ENCODE assay signal across 8 mouse cellular contexts in genomic region chr12:75670611-75671010, GRCm38 (mm10). TPM values are rescaled to one million over a fixed set of nuclear protein-coding genes. Genes with fewer than 3 reads are reported as not detected.
DNase-seq lines count a peak whose midpoint lies in the region; ATAC-seq and TF ChIP-seq lines count a peak whose summit lies in the region.

No protein-coding gene starts in this region.

- TF ChIP-seq RAD21 in MEL (IDR thresholded peaks at IDR 0.05; ENCODE audit: low read depth, low read length), result no peak

- peak overlapping the region; percentile 67 for H3K4me3 ChIP-seq in heart, embryonic 15.5 days
- peak overlapping the region; percentile 75 to 87 for H3K4me3 ChIP-seq in MEL (ENCODE audit: control insufficient read depth in 1 of 2, insufficient read depth in 1 of 2, low read depth in 2 of 2, low read length in 2 of 2)
- peak overlapping the region; percentile 66 for H3K4me3 ChIP-seq in forebrain, embryonic 15.5 days
- H3K4me3 ChIP-seq in liver, postnatal 0 days (ENCODE audit: low read depth, low read length), result peak overlapping the region; percentile 62

- intact Hi-C loops in heart, postnatal 10 days (cut with DNase I), result loop anchor here (5.0 kb wide), 1 partner anchor 102 kb away; no protein-coding TSS in a partner anchor

- H3K9me3 ChIP-seq in heart, embryonic 15.5 days (replicated peaks), result no peaks in the 10 kb centered on the region
- H3K9me3 ChIP-seq in MEL (replicated peaks; ENCODE audit: insufficient read depth, low read length), result no peaks in the 10 kb centered on the region
- H3K9me3 ChIP-seq in forebrain, embryonic 15.5 days, result no peaks in the 10 kb centered on the region
- no peaks in the 10 kb centered on the region for H3K9me3 ChIP-seq in liver, postnatal 0 days (ENCODE audit: low read length)

- 0 out of 4 replicates have a peak, but pooled peaks of 1 of the 2 experiments have one; percentile 0 for TF ChIP-seq EP300 in MEL (IDR thresholded peaks at IDR 0.05; ENCODE audit: low read depth in 1 of 2, low read length in 2 of 2)
- no peak for TF ChIP-seq EP300 in liver, postnatal 0 days (IDR thresholded peaks at IDR 0.05; ENCODE audit: low read depth)

- no peak for DNase-seq in heart, postnatal 10 days
- no peak for DNase-seq in MEL (ENCODE audit: low read depth, low spot score)
- DNase-seq in liver, postnatal 0 days, result no peak
- DNase-seq in retina, postnatal 1 day, result no peak
- DNase-seq in adrenal gland, postnatal 36 days, result no peak
- no peak for DNase-seq in left cerebral cortex, adult 11 months (ENCODE audit: low spot score)

- no peak for TF ChIP-seq POLR2A in MEL (IDR thresholded peaks at IDR 0.05; ENCODE audit: control insufficient read depth in 1 of 2, insufficient read depth in 1 of 2, low read depth in 1 of 2, low read length in 2 of 2, poor library complexity in 1 of 2)

- TF ChIP-seq CTCF in MEL (IDR thresholded peaks at IDR 0.05 in 2 of 3, conservative IDR thresholded peaks at IDR 0.05 in 1 of 3; ENCODE audit: control insufficient read depth in 1 of 3, insufficient read depth in 1 of 3, low read depth in 2 of 3, low read length in 3 of 3, poor library complexity in 1 of 3, severe bottlenecking in 1 of 3), result no peak
- TF ChIP-seq CTCF in liver, postnatal 0 days (IDR thresholded peaks at IDR 0.05; ENCODE audit: low read depth), result no peak

- H3K9ac ChIP-seq in heart, embryonic 15.5 days, result peak overlapping the region; percentile 7; the same call in 1 of the 2 replicates
- peak overlapping the region; percentile 86 for H3K9ac ChIP-seq in MEL (ENCODE audit: control insufficient read depth, low read depth, low read length, poor library complexity, severe bottlenecking)
- peak overlapping the region; percentile 48; the same call in 1 of the 2 replicates for H3K9ac ChIP-seq in forebrain, embryonic 15.5 days (replicated peaks)
- H3K9ac ChIP-seq in liver, postnatal 0 days (replicated peaks), result peak overlapping the region; percentile 64

- peak overlapping the region; percentile 70 for H3K4me2 ChIP-seq in heart, embryonic 15.5 days
- peak overlapping the region; percentile 61 for H3K4me2 ChIP-seq in forebrain, embryonic 15.5 days (replicated peaks)
- peak overlapping the region; percentile 74 for H3K4me2 ChIP-seq in liver, postnatal 0 days (ENCODE audit: low read depth, low read length)

- peaks cover 26% of the 10 kb centered on the region for H3K79me2 ChIP-seq in MEL (ENCODE audit: control insufficient read depth, insufficient read depth, low read length, poor library complexity)

- peaks cover 10% of the 10 kb centered on the region for H3K4me1 ChIP-seq in heart, embryonic 15.5 days (replicated peaks)
- H3K4me1 ChIP-seq in MEL (ENCODE audit: control insufficient read depth in 1 of 2, insufficient read depth in 2 of 2, low read length in 2 of 2), result peaks cover 0 to 12% of the 10 kb centered on the region in 2 experiments; a peak in 2 of 4 replicates
- peaks cover 19% of the 10 kb centered on the region for H3K4me1 ChIP-seq in forebrain, embryonic 15.5 days
- H3K4me1 ChIP-seq in liver, postnatal 0 days (ENCODE audit: insufficient read depth), result peaks cover 23% of the 10 kb centered on the region

- H3K36me3 ChIP-seq in heart, embryonic 15.5 days, result no peaks in the 10 kb centered on the region
- peaks cover 0 to 21% of the 10 kb centered on the region in 2 experiments; a peak in 2 of 4 replicates for H3K36me3 ChIP-seq in MEL (ENCODE audit: control insufficient read depth in 1 of 2, insufficient read depth in 2 of 2, low read length in 2 of 2)
- H3K36me3 ChIP-seq in forebrain, embryonic 15.5 days, result no peaks in the 10 kb centered on the region
- no peaks in the 10 kb centered on the region for H3K36me3 ChIP-seq in liver, postnatal 0 days (replicated peaks; ENCODE audit: insufficient read depth, low read length)

- no peak for ATAC-seq in heart, embryonic 15.5 days (replicated peaks; ENCODE audit: insufficient number of reproducible peaks, insufficient read depth, low FRiP score, low read depth)
- ATAC-seq in forebrain, embryonic 15.5 days (replicated peaks), result no peak
- no peak for ATAC-seq in liver, postnatal 0 days

- 85% methylated on average over 6 of the region's 6 CpGs for WGBS in heart, embryonic 15.5 days
- WGBS in forebrain, embryonic 15.5 days, result 89% methylated on average over 6 of the region's 6 CpGs
- 79% methylated on average over 6 of the region's 6 CpGs for WGBS in liver, postnatal 0 days (ENCODE audit: insufficient replicate concordance)

- H3K27me3 ChIP-seq in heart, embryonic 15.5 days, result no peaks in the 10 kb centered on the region
- H3K27me3 ChIP-seq in MEL (ENCODE audit: control insufficient read depth in 1 of 2, insufficient read depth in 2 of 2, low read length in 2 of 2), result no peaks in the 10 kb centered on the region
- H3K27me3 ChIP-seq in forebrain, embryonic 15.5 days, result no peaks in the 10 kb centered on the region
- no peaks in the 10 kb centered on the region for H3K27me3 ChIP-seq in liver, postnatal 0 days (ENCODE audit: insufficient read depth, low read length)

- H3K27ac ChIP-seq in heart, embryonic 15.5 days, result no peak overlapping the region
- peak overlapping the region; percentile 89; the same call in 1 of the 2 replicates for H3K27ac ChIP-seq in MEL (ENCODE audit: control insufficient read depth, low read depth, low read length)
- no peak overlapping the region for H3K27ac ChIP-seq in forebrain, embryonic 15.5 days (replicated peaks)
- H3K27ac ChIP-seq in liver, postnatal 0 days (ENCODE audit: low read depth), result peak overlapping the region; percentile 93

TF ChIP-seq in MEL, 35 proteins besides CTCF, POLR2A, EP300 and RAD21:
- no peak for TF ChIP-seq MAZ (IDR thresholded peaks at IDR 0.05; ENCODE audit: low read depth, low read length)
- no peak for TF ChIP-seq POLR2AphosphoS5 (IDR thresholded peaks at IDR 0.05; ENCODE audit: borderline replicate concordance, low read depth, low read length)
- TF ChIP-seq MYC (IDR thresholded peaks at IDR 0.05; ENCODE audit: low read depth, low read length), result no peak
TF ChIP-seq in MEL: peak in this region for 0.

RNA-seq across cellular contexts. Expression of gene Wdr89, which starts 1.3 kb away (rescaled TPM):
- 6.7 and 7.2 TPM in 2 replicates for polyA plus RNA-seq in heart, embryonic 15.5 days (2015; fragmentation: Nextera tagmentation; extraction: Ambion mirVana)
- total RNA-seq in heart, postnatal 10 days (2021), result 1 to 10 TPM; 2.5 to 3.6 TPM
- total RNA-seq in MEL (2012; rRNA removed), result 18.5 and 31.2 TPM in 2 replicates
- 10 to 100 TPM; 10.2 to 57.8 TPM for polyA plus RNA-seq in MEL (2012; ENCODE audit: insufficient read depth in 1 of 2, insufficient read length in 2 of 2, low read depth in 1 of 2, low replicate concordance in 2 of 2, missing spikeins in 1 of 2)
- polyA plus RNA-seq in forebrain, embryonic 15.5 days (2015; fragmentation: Nextera tagmentation; extraction: Ambion mirVana), result 7.1 and 8.7 TPM in 2 replicates
- polyA plus RNA-seq in liver, postnatal 0 days (2015; fragmentation: Nextera tagmentation; extraction: Ambion mirVana), result 4.7 and 5.1 TPM in 2 replicates
- total RNA-seq in adrenal gland, postnatal 36 days (2021), result 1 to 10 TPM; 3.7 to 4.7 TPM

Comparison
In these comparisons a context has a peak if more than half of its experiments do, and no peak if none do; other contexts are left out.
1. H3K27ac ChIP-seq: peak in MEL (single experiment) and liver, postnatal 0 days (single experiment); none in heart, embryonic 15.5 days (single experiment) and forebrain, embryonic 15.5 days (single experiment).
2. H3K9ac ChIP-seq: peak in every context shown above with its lines; median percentile 86 in MEL; 64 in liver, postnatal 0 days; 48 in forebrain, embryonic 15.5 days; 7 in heart, embryonic 15.5 days.
3. Peak in every context shown above with its lines, with median percentiles within 50 percentile points of each other: H3K4me2 ChIP-seq and H3K4me3 ChIP-seq.